Mouse (Mus musculus): ENCODE results near the gene Erfe.

- TF ChIP-seq CTCF (IDR thresholded peaks at IDR 0.05; ENCODE audit: control insufficient read depth, insufficient read depth, insufficient read length) (no peak), USF1 (IDR thresholded peaks at IDR 0.05; ENCODE audit: low read depth) (no peak), MAX (IDR thresholded peaks at IDR 0.05) (no peak)
Observed at GRCm38 (mm10) chr1:91412286-91413029, 46.2 kb downstream of the Erfe start.
